Mouse (Mus musculus) heart, postnatal 10 days (tissue): ENCODE results near the gene Ubxn7. TPM values are rescaled to one million over a fixed set of nuclear protein-coding genes. Genes with fewer than 3 reads are reported as not detected.
"Not testable (repeated sequence)": the region's sequence is repeated elsewhere in the genome, so short reads cannot be mapped to it uniquely, and the experiment has no call there.

Source experiments
- DNase-seq, 2 experiments: peaks; one replicate each; pipeline ENCODE4 v3.0.0; 2021
- intact Hi-C: fragments of 180-260 bp; cut with DNase I; formaldehyde crosslinking; loops from one replicate; pipeline ENCODE4 v1.15.1; 2025
- total RNA-seq, 2 experiments: library from RNA; stranded (reverse); gene quantifications; 2 replicates each; pipeline ENCODE4 v1.2.3; 2021

Gene Ubxn7
- 10 to 100 TPM; 34.0 to 35.4 TPM for total RNA-seq

- intact Hi-C loops, result loop anchor here (2.0 to 5.0 kb wide), 2 partner anchors 53 to 100 kb away; partner anchors contain the start of gene Pcyt1a
- peak; percentile 99 for DNase-seq
Observed at GRCm38 (mm10) chr16:32332040-32332555, at the start of gene Ubxn7. TSS of gene Ubxn7 (plus strand) at chr16:32332257.

GRCm38 (mm10) chr16:32282608-32283007, 49.4 kb upstream of the Ubxn7 start:
- DNase-seq, result no peak
- intact Hi-C loops, result no loop called here

- intact Hi-C loops, result no loop called here
Observed at GRCm38 (mm10) chr16:32291821-32292220, 40.2 kb upstream of the Ubxn7 start.

GRCm38 (mm10) chr16:32299617-32300016, 32.4 kb upstream of the Ubxn7 start:
- intact Hi-C loops, DNase-seq: not testable (repeated sequence)

More at GRCm38 (mm10) chr16:32291821-32292220, 40.2 kb upstream of the Ubxn7 start:
- DNase-seq, result no peak

GRCm38 (mm10) chr16:32303046-32303445, 29.0 kb upstream of the Ubxn7 start:
- DNase-seq, result no peak
- intact Hi-C loops, result no loop called here

GRCm38 (mm10) chr16:32303886-32304285, 28.2 kb upstream of the Ubxn7 start:
- intact Hi-C loops, result no loop called here

GRCm38 (mm10) chr16:32311970-32312369, 20.1 kb upstream of the Ubxn7 start:
- DNase-seq, result no peak
- intact Hi-C loops, result no loop called here

More at GRCm38 (mm10) chr16:32303886-32304285, 28.2 kb upstream of the Ubxn7 start:
- DNase-seq, result no peak

GRCm38 (mm10) chr16:32312386-32312785, 19.7 kb upstream of the Ubxn7 start:
- intact Hi-C loops, result no loop called here
- DNase-seq, result no peak

- intact Hi-C loops, result no loop called here
- DNase-seq, result no peak
Observed at GRCm38 (mm10) chr16:32312859-32313258, 19.2 kb upstream of the Ubxn7 start.

- intact Hi-C loops, result no loop called here
- DNase-seq, result no peak
Observed at GRCm38 (mm10) chr16:32316601-32317000, 15.5 kb upstream of the Ubxn7 start.

- intact Hi-C loops, result no loop called here
- DNase-seq, result no peak
Observed at GRCm38 (mm10) chr16:32323953-32324352, 8.1 kb upstream of the Ubxn7 start.

GRCm38 (mm10) chr16:32330876-32331670, 984 bp upstream of the Ubxn7 start:
- intact Hi-C loops, result loop anchor here (5.0 kb wide), 1 partner anchor 101 kb away; the partner anchor contains the start of gene Pcyt1a
- DNase-seq, result peak; percentile 11 to 17

GRCm38 (mm10) chr16:32332556-32333511, 777 bp downstream of the Ubxn7 start:
- peak; percentile 55 to 67 for DNase-seq
- intact Hi-C loops, result loop anchor here (2.0 to 5.0 kb wide), 2 partner anchors 54 to 99 kb away; partner anchors contain the start of gene Pcyt1a

- DNase-seq, result no peak
- intact Hi-C loops, result no loop called here
Observed at GRCm38 (mm10) chr16:32335146-32335545, 3.1 kb downstream of the Ubxn7 start.

GRCm38 (mm10) chr16:32336026-32336780, 4.1 kb downstream of the Ubxn7 start:
- intact Hi-C loops, result no loop called here
- peak; percentile 15 to 27 for DNase-seq

GRCm38 (mm10) chr16:32337001-32337400, 4.9 kb downstream of the Ubxn7 start:
- intact Hi-C loops, result no loop called here
- DNase-seq, result no peak

- intact Hi-C loops, result no loop called here
- DNase-seq, result no peak
Observed at GRCm38 (mm10) chr16:32340451-32340850, 8.4 kb downstream of the Ubxn7 start.

- intact Hi-C loops, result no loop called here
- no peak for DNase-seq
Observed at GRCm38 (mm10) chr16:32345521-32345920, 13.5 kb downstream of the Ubxn7 start.

GRCm38 (mm10) chr16:32350776-32351175, 18.7 kb downstream of the Ubxn7 start:
- DNase-seq, result no peak
- intact Hi-C loops, result no loop called here

- no peak for DNase-seq
- intact Hi-C loops, result no loop called here
Observed at GRCm38 (mm10) chr16:32363530-32363929, 31.5 kb downstream of the Ubxn7 start.
